Mouse (Mus musculus) lung, postnatal 14 days (tissue): ENCODE results near the gene Tead2.
"Not testable (repeated sequence)": the region's sequence is repeated elsewhere in the genome, so short reads cannot be mapped to it uniquely, and the experiment has no call there.

Experiments used
- DNase-seq: peaks from one replicate; pipeline ENCODE4 v3.0.0; 2021

Gene Tead2

GRCm38 (mm10) chr7:45215673-45216441 lies at the start of gene Tead2:
Gene Tead2 (plus strand): TSS chr7:45215753.
- peak; percentile 69 for DNase-seq

DNA sequence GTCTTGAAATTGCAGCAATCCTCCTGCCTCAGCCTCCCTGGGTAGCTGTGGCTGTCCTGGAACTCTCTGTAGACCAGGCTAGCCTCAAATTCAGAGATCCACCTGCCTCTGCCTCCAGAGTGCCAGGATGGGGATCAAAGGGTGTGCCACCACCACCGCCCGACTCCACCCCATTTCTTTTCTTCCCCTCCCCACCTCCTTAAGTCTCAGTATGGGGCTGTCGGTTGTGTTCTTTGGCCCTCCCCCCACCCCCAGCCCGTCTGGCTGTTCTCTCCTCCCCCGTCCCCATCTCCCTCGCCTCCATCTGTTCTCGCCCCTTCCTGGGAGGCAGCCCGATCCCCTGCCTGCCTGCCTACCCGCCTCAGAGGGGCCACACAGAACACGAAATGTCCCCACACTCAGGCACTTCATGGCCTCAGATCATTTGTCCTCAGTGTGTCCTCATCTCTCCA lies 48.6 kb upstream of the Tead2 start:
- DNase-seq = no peak

- DNase-seq = no peak
These were observed 47.6 kb upstream of the Tead2 start for GRCm38 (mm10) chr7:45167761-45168445.

GRCm38 (mm10) chr7:45168656-45169055 lies 46.9 kb upstream of the Tead2 start:
- no peak for DNase-seq

DNA sequence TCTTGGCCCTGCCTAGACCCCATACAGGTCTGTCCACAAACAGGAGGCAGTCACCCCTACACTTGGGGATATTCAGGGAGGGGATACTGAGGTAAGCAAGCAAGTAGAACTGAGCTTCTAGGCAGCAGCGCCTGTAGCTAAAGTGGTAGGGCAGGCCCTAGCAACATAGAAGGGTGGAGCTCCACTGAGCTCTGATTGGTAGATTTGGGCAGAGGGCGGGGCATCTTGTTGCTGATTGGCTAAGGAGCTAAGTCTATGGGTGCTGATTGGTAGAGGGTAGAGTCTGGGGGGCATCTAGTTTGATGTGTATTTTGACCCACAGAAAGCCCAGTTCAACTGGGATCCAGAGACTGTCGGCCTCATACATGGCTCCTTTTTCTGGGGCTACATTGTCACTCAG lies 46.1 kb upstream of the Tead2 start:
- no peak for DNase-seq

- peak; percentile 32 for DNase-seq
These were observed 42.6 kb upstream of the Tead2 start for GRCm38 (mm10) chr7:45172974-45173373.

- not testable (repeated sequence) for DNase-seq
These were observed 41.8 kb upstream of the Tead2 start for GRCm38 (mm10) chr7:45173772-45174171.

- no peak for DNase-seq
These were observed 40.8 kb upstream of the Tead2 start for GRCm38 (mm10) chr7:45174567-45175280.

DNA sequence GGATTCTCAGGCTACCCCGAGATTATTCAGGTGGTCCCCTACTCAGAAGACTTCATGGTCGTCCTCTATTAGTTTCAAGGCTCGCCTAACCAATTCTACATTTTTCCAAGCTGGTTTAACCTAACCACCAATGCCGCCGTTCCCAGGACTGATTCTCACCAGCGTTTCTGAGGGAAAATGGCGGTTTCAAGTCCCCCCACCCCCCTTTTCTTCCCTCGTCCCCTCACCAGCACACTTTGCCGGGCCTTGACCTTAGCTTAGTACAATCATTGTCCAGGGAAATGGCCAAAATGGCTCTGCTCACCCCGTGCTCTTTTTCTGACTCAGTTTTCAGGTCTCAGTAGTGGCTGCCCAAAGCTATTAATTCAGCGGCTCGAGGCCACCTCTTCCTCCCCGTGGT lies 40.2 kb upstream of the Tead2 start:
- no peak for DNase-seq

- DNase-seq = no peak
These were observed 39.6 kb upstream of the Tead2 start for GRCm38 (mm10) chr7:45175929-45176328.

DNA sequence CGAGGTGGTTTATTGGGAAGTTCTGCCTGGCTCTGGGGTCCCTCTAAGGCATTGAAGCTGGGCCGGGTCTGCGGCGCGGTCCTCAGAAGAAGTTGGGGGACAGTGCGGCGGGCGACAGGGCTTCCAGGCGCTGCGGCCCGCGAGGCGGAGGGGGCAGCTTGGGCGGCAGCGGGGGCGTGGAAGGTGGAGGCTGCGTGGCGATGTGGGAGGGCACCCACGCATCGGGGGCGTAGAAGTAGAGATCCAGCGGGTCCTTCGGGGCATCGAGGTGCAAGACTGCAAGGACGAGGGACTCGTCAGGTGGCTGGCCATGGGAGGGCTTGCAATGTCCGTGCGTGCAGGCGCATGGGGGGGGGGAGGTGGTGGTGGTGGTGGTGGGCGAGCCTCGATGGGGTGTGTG lies 39.2 kb upstream of the Tead2 start:
- no peak for DNase-seq

GRCm38 (mm10) chr7:45178550-45178949 lies 37.0 kb upstream of the Tead2 start:
- DNase-seq = no peak

DNA sequence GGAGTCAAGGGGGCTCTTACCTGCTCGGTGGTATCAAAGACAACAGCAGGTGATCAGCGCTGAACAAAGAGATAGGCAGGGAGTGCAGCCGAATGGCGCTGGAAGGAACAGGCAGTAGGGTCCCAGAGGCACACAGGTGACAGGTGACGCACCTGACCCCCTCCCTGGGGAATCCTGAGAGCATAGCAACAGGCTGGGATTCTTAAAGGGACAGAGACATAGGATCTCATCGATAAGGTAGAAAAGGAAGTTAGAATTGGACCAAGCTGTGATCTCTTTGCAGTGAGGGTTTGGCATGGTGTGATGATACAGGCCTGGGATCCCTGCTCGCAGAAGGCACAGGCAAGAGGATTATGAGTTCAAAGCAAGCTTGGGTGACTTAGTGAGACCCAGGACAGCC lies 36.1 kb upstream of the Tead2 start, which contains the start of gene Gfy:
Gene Gfy (minus strand): TSS at position 101 of the 400 bp plus-strand sequence.
- DNase-seq = no peak

DNA sequence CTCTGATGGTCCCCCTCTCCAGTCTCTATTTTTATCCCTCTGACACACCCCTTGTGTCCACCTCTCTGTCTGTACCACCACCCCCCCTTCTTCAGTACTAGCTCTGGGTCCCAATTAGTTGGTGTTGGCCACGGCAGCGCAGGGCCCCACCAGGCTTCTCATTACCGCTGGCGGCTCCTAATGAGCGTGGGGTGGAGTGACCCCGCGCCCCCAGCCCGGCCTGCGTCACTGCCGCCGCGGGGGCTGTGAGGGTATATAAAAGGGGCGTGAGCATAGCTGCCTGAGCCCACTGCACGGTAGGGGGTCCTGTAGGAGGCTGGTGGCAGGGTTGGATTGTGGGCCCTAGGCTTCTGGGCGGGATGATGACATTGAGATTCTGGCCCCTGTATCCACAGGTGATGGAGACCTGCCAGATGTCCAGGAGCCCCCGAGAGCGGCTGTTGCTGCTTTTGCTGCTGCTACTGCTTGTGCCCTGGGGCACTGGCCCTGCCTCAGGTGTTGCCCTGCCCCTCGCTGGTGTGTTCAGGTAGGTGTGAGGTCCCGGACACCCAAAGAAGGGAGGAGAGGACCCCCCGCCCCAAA lies 34.6 kb upstream of the Tead2 start, which contains the start of gene Pth2:
Gene Pth2 (plus strand): TSS at position 100 of the 582 bp plus-strand sequence.
- DNase-seq = no peak

DNA sequence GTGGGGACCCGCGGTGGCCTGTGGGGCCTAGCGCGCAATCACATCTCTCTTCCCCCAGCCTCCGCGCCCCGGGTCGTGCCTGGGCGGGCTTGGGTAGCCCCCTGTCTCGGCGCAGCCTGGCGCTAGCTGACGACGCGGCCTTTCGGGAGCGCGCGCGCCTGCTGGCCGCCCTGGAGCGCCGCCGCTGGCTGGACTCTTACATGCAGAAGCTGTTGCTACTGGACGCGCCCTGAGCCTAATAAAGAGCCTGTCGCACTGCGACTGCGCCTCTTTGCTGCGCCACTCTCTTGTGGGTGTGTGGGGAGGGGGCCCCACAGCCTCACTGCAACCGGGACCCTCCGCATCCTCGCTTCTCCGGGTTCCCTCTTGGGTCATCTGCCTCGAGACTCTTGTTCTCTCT lies 34.0 kb upstream of the Tead2 start:
- no peak for DNase-seq

DNA sequence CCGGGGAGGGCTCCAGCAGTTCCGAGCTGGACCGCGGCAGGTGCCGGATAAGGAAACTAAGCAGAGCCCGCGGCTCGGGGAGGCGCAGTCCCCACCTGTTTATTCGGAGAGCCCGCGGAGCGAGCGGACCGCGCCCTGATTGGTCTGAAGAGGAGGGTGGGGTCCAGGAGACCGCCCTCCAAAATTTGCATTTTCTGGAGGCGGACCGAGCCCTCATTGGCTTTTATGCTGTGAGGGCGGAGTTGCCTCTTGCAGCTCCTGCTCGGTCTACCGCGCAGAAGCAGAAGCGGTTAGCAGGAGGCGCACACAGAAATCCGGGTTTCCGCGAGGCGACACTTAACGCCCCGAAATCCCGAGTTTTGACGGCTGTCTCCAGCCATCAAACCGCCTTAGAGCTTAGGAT lies 33.4 kb upstream of the Tead2 start:
- peak; percentile 85 for DNase-seq

DNA sequence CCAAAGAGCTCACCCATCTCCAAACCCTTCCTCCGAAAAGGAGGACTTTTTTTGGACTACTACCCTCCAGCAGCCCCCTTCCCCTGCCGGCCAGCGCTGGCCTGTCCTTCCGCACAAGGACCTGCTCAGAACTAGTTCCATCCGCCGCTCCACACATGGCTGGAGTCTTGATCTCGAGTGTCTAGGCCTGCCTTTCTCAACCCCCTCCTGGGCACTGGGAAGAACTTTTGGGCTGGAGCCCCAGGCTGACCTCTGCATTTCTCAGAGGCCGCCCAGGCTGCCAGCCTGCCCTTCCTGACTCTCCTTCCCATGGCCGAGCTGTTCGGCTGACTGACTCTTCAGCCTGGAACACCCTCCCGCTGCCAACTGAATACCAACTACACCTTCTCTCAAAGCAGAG lies 32.9 kb upstream of the Tead2 start:
- no peak for DNase-seq

GRCm38 (mm10) chr7:45183672-45184071 lies 31.9 kb upstream of the Tead2 start:
- DNase-seq = no peak

- DNase-seq = no peak
These were observed 29.6 kb upstream of the Tead2 start for GRCm38 (mm10) chr7:45185921-45186320.

- no peak for DNase-seq
These were observed 26.0 kb upstream of the Tead2 start for GRCm38 (mm10) chr7:45189600-45189999.

GRCm38 (mm10) chr7:45190186-45190585 lies 25.4 kb upstream of the Tead2 start:
- DNase-seq = no peak

DNA sequence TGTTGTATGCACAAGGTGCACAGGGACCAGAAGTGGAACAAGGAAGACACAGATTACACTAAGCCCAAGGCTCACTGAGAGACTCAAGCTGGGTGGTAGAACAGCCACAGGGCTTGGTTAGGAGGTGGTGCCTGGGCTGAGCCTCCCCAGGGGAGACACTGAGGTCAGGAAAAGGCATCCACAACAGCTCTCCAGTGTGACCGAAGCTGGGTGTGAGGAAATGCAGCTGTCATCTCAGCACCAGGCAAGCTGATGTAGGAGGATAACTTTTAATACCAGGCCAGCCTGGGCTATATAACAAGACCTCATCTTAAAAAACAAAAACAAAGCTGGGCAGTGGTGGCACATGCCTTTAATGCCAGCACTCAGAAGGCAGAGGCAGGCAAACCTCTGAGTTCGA lies 24.4 kb upstream of the Tead2 start:
- no peak for DNase-seq

DNA sequence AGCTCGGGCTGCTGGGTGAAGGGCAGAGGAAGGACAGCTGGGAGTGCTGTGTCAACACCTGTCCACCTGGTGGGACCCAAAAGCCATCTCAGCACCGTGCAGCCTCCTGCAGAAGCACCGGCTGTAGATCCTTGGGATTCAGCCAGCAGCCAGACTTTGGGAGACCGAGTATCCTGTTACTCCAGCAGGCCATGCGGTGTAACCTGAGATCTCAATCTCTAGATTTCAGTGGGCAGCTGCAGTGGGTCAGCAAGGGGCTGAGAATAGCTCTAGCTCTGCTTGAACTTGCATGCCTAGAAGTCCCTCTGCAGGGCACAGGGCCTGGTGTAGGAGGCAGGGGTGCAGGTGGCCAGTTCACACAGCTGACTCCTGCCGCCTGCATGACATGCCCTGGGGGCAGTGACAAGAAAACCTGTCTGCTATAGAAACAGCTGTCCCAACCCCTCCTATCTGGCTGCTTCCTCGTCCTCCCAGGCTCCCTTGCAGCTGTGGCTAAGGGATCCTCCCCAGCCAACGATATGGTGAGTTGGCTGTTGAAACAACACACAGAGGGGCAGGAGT lies 23.7 kb upstream of the Tead2 start:
- DNase-seq = no peak
